Mouse (Mus musculus) lung, postnatal 10 days (tissue): Measurements from ENCODE around the gene Fzd9.
A peak's percentile ranks its signal among the peaks of the same experiment; 100 is the strongest.

Source experiments
- DNase-seq: peaks from one replicate; pipeline ENCODE4 v3.0.0; 2021

The Fzd9 gene

GRCm38 (mm10) chr5:135251079-135251454 lies at the start of gene Fzd9:
Gene Fzd9 (minus strand): TSS chr5:135251230.
- peak; percentile 86 for DNase-seq

- DNase-seq, result no peak
Observed at GRCm38 (mm10) chr5:135292001-135292400, 41.0 kb upstream of the Fzd9 start.

GRCm38 (mm10) chr5:135291193-135291592 lies 40.2 kb upstream of the Fzd9 start:
- no peak for DNase-seq

- no peak for DNase-seq
Observed at GRCm38 (mm10) chr5:135290703-135291102, 39.7 kb upstream of the Fzd9 start.

- DNase-seq, result no peak
Observed at GRCm38 (mm10) chr5:135286926-135287325, 35.9 kb upstream of the Fzd9 start.

GRCm38 (mm10) chr5:135286185-135286584 lies 35.2 kb upstream of the Fzd9 start:
- DNase-seq, result peak; percentile 86

GRCm38 (mm10) chr5:135285211-135285610 lies 34.2 kb upstream of the Fzd9 start:
- DNase-seq, result no peak

GRCm38 (mm10) chr5:135280226-135280625 lies 29.2 kb upstream of the Fzd9 start:
- no peak for DNase-seq

GRCm38 (mm10) chr5:135276597-135276996 lies 25.6 kb upstream of the Fzd9 start:
- no peak for DNase-seq

- peak; percentile 34 for DNase-seq
Observed at GRCm38 (mm10) chr5:135274663-135275396, 23.8 kb upstream of the Fzd9 start.

GRCm38 (mm10) chr5:135271563-135272165 lies 20.6 kb upstream of the Fzd9 start:
- DNase-seq, result no peak

- DNase-seq, result no peak
Observed at GRCm38 (mm10) chr5:135270361-135270760, 19.3 kb upstream of the Fzd9 start.

GRCm38 (mm10) chr5:135269451-135269850 lies 18.4 kb upstream of the Fzd9 start:
- DNase-seq, result no peak

GRCm38 (mm10) chr5:135264548-135264947 lies 13.5 kb upstream of the Fzd9 start:
- DNase-seq, result peak; percentile 62

- DNase-seq, result peak; percentile 66
Observed at GRCm38 (mm10) chr5:135263866-135264503, 13.0 kb upstream of the Fzd9 start.

GRCm38 (mm10) chr5:135258280-135259150 lies 7.5 kb upstream of the Fzd9 start:
- peak; percentile 14 for DNase-seq

GRCm38 (mm10) chr5:135257559-135257958 lies 6.5 kb upstream of the Fzd9 start:
- no peak for DNase-seq

GRCm38 (mm10) chr5:135256166-135256565 lies 5.1 kb upstream of the Fzd9 start:
- DNase-seq, result no peak

- DNase-seq, result no peak
Observed at GRCm38 (mm10) chr5:135253741-135254401, 2.8 kb upstream of the Fzd9 start.

GRCm38 (mm10) chr5:135250186-135251078 lies 598 bp downstream of the Fzd9 start:
- DNase-seq, result peak; percentile 13

- DNase-seq, result peak; percentile 18
Observed at GRCm38 (mm10) chr5:135248956-135249676, 1.9 kb downstream of the Fzd9 start.
